Mouse (Mus musculus): ENCODE data around the gene Cisd1. TPM values are rescaled to one million over a fixed set of nuclear protein-coding genes. Genes with fewer than 3 reads are reported as not detected.
A peak's percentile ranks its signal among the peaks of the same experiment; 100 is the strongest.

Gene Cisd1
- polyA plus RNA-seq, 1 experiment from 2014 or later: 217 TPM

DNA sequence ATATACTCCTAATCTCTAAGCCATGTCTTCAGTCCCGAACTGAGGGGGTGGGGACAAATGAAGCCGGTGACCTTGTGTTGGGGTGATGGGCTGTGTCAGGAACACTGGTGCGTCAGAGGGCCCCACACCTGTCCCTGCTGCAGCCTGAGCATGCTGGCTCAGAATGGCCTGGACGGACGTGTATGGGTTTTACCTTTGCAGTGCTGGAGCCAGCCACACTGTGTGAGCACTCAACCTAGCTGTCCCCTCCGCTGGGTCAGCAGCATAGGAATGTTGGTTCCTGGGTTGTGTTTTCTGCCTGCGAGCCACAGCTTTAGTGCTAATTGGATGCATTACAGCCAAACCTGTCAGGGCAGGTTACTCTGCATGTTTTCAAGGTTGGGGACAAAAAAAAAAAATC is 18.6 kb downstream of the Cisd1 start:
- no peak overlapping the region for H3K4me2 ChIP-seq (ENCODE audit: low read length)
- no peak overlapping the region for H3K9ac ChIP-seq (ENCODE audit: low read length)
- no peaks in the 10 kb centered on the region for H3K27me3 ChIP-seq (ENCODE audit: control insufficient read depth, insufficient read depth, low read length)
- no peak for ATAC-seq (ENCODE audit: insufficient number of reproducible peaks, insufficient read depth, low FRiP score, low read depth)
- peaks cover 25% of the 10 kb centered on the region for H3K36me3 ChIP-seq (ENCODE audit: control insufficient read depth, insufficient read depth, low read length)
- no peaks in the 10 kb centered on the region for H3K4me1 ChIP-seq (ENCODE audit: control insufficient read depth in 2 of 2, insufficient read depth in 2 of 2, low read length in 2 of 2)
- no peak overlapping the region for H3K27ac ChIP-seq (replicated peaks in 1 of 2; ENCODE audit: control insufficient read depth in 1 of 2, insufficient read depth in 1 of 2, low read depth in 2 of 2, low read length in 2 of 2)
- H3K4me3 ChIP-seq (ENCODE audit: control insufficient read depth in 1 of 2, insufficient read depth in 1 of 2, low read depth in 1 of 2, low read length in 2 of 2): no peak overlapping the region
- 62% methylated on average over 7 of the region's 7 CpGs for WGBS
- H3K9me3 ChIP-seq (ENCODE audit: control insufficient read depth, low read length): no peaks in the 10 kb centered on the region

DNA sequence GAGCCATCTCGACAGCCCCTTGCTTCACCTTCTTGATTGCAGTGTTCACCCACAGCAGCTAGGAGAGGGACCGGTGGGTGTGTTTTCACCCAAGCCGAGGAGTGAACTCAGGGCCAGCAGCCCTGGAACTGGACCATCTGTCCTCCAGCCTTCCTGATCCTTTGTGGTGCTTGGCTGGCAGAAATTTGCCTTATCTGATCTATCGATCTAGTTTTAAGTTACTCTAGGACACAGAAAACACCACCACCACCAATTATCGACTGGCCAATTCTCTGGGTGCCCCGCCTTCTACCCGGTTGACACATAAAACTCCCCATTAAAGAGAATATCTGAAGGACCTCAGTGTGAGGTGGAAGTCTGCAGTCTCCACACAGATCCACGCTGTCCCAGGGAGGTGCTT is 21.1 kb downstream of the Cisd1 start:
- H3K27me3 ChIP-seq (ENCODE audit: control insufficient read depth, insufficient read depth, low read length): no peaks in the 10 kb centered on the region
- H3K36me3 ChIP-seq (ENCODE audit: control insufficient read depth, insufficient read depth, low read length): peaks cover under 1% of the 10 kb centered on the region; the same call in 1 of the 2 replicates
- H3K9ac ChIP-seq (ENCODE audit: low read length): no peak overlapping the region
- WGBS: 80% methylated on average over 8 of the region's 8 CpGs
- no peaks in the 10 kb centered on the region for H3K4me1 ChIP-seq (ENCODE audit: control insufficient read depth in 2 of 2, insufficient read depth in 2 of 2, low read length in 2 of 2)
- H3K27ac ChIP-seq (replicated peaks in 1 of 2; ENCODE audit: control insufficient read depth in 1 of 2, insufficient read depth in 1 of 2, low read depth in 2 of 2, low read length in 2 of 2): no peak overlapping the region
- no peak overlapping the region for H3K4me3 ChIP-seq (ENCODE audit: control insufficient read depth in 1 of 2, insufficient read depth in 1 of 2, low read depth in 1 of 2, low read length in 2 of 2)
- no peak for ATAC-seq (ENCODE audit: insufficient number of reproducible peaks, insufficient read depth, low FRiP score, low read depth)
- no peak overlapping the region for H3K4me2 ChIP-seq (ENCODE audit: low read length)
- H3K9me3 ChIP-seq (ENCODE audit: control insufficient read depth, low read length): no peaks in the 10 kb centered on the region

DNA sequence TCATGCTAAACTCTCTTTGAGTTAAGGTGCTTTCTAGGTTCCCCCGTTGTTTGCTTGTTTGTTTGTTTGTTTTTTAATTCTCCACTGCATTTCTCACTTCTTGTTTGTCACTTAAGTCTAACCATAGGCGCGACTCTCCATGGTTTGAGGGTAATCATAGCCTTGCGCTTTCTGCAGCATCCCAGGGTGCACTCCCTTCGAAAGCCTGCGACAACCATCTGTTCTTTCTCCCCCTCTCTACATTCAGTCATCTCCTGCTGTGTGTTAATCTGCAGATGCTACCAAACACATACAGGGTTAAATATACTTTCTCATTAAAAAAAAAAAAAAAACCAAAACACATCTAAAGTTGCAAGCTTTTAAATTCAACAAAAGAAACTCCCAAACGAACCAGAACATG is 28.3 kb downstream of the Cisd1 start:
- Histone ChIP-seq H3K27ac (replicated peaks in 1 of 2; ENCODE audit: control insufficient read depth in 1 of 2, insufficient read depth in 1 of 2, low read depth in 2 of 2, low read length in 2 of 2) (no peak overlapping the region), H3K4me2 (ENCODE audit: low read length) (no peak overlapping the region), H3K4me3 (ENCODE audit: control insufficient read depth in 1 of 2, insufficient read depth in 1 of 2, low read depth in 1 of 2, low read length in 2 of 2) (no peak overlapping the region), H3K9ac (ENCODE audit: low read length) (no peak overlapping the region), H3K36me3 (ENCODE audit: control insufficient read depth, insufficient read depth, low read length) (no peaks in the 10 kb centered on the region), H3K9me3 (ENCODE audit: control insufficient read depth, low read length) (no peaks in the 10 kb centered on the region), H3K4me1 (ENCODE audit: control insufficient read depth in 2 of 2, insufficient read depth in 2 of 2, low read length in 2 of 2) (no peaks in the 10 kb centered on the region), H3K27me3 (ENCODE audit: control insufficient read depth, insufficient read depth, low read length) (no peaks in the 10 kb centered on the region)
- 56% methylated on average over 7 of the region's 7 CpGs for WGBS
- no peak for ATAC-seq (ENCODE audit: insufficient number of reproducible peaks, insufficient read depth, low FRiP score, low read depth)

DNA sequence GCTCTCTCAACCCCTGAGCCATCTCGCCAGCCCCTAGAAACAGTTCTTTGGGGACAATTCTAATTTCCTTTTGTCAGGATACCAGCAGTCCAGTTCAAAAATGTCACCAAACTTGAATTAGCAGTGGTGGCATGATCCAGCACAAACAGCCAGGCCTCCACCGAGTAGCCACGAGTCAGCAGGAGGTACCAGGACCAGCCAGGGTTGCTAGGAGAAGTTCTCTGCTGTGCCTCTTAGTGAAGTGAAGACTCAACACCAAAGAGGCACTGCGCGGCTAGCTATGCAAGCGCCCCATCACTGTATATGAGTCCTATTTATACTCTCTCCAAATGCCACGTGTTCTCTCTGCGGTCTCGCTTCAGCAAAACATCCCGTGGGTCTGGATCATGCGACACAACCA is 28.7 kb downstream of the Cisd1 start:
- Histone ChIP-seq H3K4me1 (ENCODE audit: control insufficient read depth in 2 of 2, insufficient read depth in 2 of 2, low read length in 2 of 2) (no peaks in the 10 kb centered on the region), H3K4me3 (ENCODE audit: control insufficient read depth in 1 of 2, insufficient read depth in 1 of 2, low read depth in 1 of 2, low read length in 2 of 2) (no peak overlapping the region), H3K27ac (replicated peaks in 1 of 2; ENCODE audit: control insufficient read depth in 1 of 2, insufficient read depth in 1 of 2, low read depth in 2 of 2, low read length in 2 of 2) (no peak overlapping the region), H3K36me3 (ENCODE audit: control insufficient read depth, insufficient read depth, low read length) (no peaks in the 10 kb centered on the region), H3K27me3 (ENCODE audit: control insufficient read depth, insufficient read depth, low read length) (no peaks in the 10 kb centered on the region), H3K4me2 (ENCODE audit: low read length) (no peak overlapping the region), H3K9me3 (ENCODE audit: control insufficient read depth, low read length) (no peaks in the 10 kb centered on the region), H3K9ac (ENCODE audit: low read length) (no peak overlapping the region)
- ATAC-seq (ENCODE audit: insufficient number of reproducible peaks, insufficient read depth, low FRiP score, low read depth): no peak
- WGBS: 65% methylated on average over 11 of the region's 11 CpGs

DNA sequence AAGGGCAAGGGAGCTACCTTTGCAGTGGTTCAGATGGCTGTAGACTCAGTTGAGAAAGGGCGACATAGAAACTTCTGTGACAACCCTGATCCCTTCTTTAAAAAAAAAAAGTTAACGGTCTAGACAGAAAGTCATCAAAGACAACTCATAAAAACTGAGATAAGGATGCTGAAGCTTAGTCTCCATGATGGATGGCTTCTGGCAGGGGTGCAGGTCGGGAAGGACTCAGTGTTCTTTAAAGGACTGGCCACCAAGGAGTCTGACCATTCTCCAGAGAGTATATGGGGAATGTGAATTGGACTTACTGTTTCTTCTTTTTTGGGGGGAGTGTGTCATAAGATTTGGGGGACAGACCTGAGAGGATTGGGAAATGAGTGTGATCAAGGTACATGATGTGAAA is 30.2 kb downstream of the Cisd1 start:
- 72% methylated on average over 3 of the region's 3 CpGs for WGBS
- no peaks in the 10 kb centered on the region for H3K9me3 ChIP-seq (ENCODE audit: control insufficient read depth, low read length)
- no peaks in the 10 kb centered on the region for H3K4me1 ChIP-seq (ENCODE audit: control insufficient read depth in 2 of 2, insufficient read depth in 2 of 2, low read length in 2 of 2)
- H3K4me3 ChIP-seq (ENCODE audit: control insufficient read depth in 1 of 2, insufficient read depth in 1 of 2, low read depth in 1 of 2, low read length in 2 of 2): no peak overlapping the region
- no peak overlapping the region for H3K27ac ChIP-seq (replicated peaks in 1 of 2; ENCODE audit: control insufficient read depth in 1 of 2, insufficient read depth in 1 of 2, low read depth in 2 of 2, low read length in 2 of 2)
- no peaks in the 10 kb centered on the region for H3K36me3 ChIP-seq (ENCODE audit: control insufficient read depth, insufficient read depth, low read length)
- H3K27me3 ChIP-seq (ENCODE audit: control insufficient read depth, insufficient read depth, low read length): no peaks in the 10 kb centered on the region
- no peak for ATAC-seq (ENCODE audit: insufficient number of reproducible peaks, insufficient read depth, low FRiP score, low read depth)
- no peak overlapping the region for H3K4me2 ChIP-seq (ENCODE audit: low read length)
- H3K9ac ChIP-seq (ENCODE audit: low read length): no peak overlapping the region

DNA sequence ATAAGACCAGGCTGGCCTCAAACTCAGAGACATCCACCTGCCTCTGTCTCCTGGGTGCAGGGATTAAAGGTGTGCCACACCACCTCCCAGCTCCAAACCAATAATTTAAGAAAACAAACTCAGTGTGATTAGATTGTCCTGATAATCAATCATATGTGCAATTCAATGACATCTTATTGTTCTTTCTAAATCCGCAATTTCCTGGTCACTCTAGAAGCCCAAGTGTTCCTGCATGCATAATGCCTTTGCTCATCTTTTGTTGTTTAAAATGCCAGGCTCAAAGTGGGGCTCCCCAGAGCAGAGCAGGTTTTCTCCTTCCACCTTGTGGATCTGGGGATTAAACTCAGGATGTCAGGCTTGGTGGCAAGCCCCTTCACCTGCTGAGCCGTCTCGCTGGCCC is 34.5 kb downstream of the Cisd1 start:
- no peak overlapping the region for H3K9ac ChIP-seq (ENCODE audit: low read length)
- H3K4me2 ChIP-seq (ENCODE audit: low read length): no peak overlapping the region
- no peaks in the 10 kb centered on the region for H3K9me3 ChIP-seq (ENCODE audit: control insufficient read depth, low read length)
- no peak overlapping the region for H3K27ac ChIP-seq (replicated peaks in 1 of 2; ENCODE audit: control insufficient read depth in 1 of 2, insufficient read depth in 1 of 2, low read depth in 2 of 2, low read length in 2 of 2)
- H3K27me3 ChIP-seq (ENCODE audit: control insufficient read depth, insufficient read depth, low read length): no peaks in the 10 kb centered on the region
- H3K36me3 ChIP-seq (ENCODE audit: control insufficient read depth, insufficient read depth, low read length): no peaks in the 10 kb centered on the region
- H3K4me3 ChIP-seq (ENCODE audit: control insufficient read depth in 1 of 2, insufficient read depth in 1 of 2, low read depth in 1 of 2, low read length in 2 of 2): no peak overlapping the region
- H3K4me1 ChIP-seq (ENCODE audit: control insufficient read depth in 2 of 2, insufficient read depth in 2 of 2, low read length in 2 of 2): no peaks in the 10 kb centered on the region
- ATAC-seq (ENCODE audit: insufficient number of reproducible peaks, insufficient read depth, low FRiP score, low read depth): no peak
- 61% methylated on average over 3 of the region's 3 CpGs for WGBS

DNA sequence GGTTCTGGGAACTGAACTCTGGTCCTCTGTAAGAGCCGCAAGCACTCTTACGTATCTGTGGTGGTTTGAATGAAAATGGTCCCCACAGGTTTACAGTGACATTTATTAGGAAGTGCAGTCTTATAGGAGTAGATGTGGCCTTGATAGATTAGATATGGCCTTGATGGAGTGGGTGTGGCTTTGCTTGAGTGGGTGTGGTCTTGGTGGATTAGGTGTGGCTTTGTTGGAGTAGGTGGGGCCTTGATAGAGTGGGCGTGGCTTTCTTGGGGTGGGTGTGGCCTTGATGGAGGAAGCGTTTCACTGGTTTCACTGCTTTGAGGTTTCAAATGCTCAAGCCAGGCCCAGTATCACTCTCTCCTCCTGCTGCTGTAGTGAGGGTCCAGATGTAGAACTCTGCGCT is 36.6 kb downstream of the Cisd1 start:
- Histone ChIP-seq H3K4me3 (ENCODE audit: control insufficient read depth in 1 of 2, insufficient read depth in 1 of 2, low read depth in 1 of 2, low read length in 2 of 2) (no peak overlapping the region), H3K9me3 (ENCODE audit: control insufficient read depth, low read length) (no peaks in the 10 kb centered on the region), H3K4me1 (ENCODE audit: control insufficient read depth in 2 of 2, insufficient read depth in 2 of 2, low read length in 2 of 2) (no peaks in the 10 kb centered on the region), H3K36me3 (ENCODE audit: control insufficient read depth, insufficient read depth, low read length) (no peaks in the 10 kb centered on the region), H3K27ac (replicated peaks in 1 of 2; ENCODE audit: control insufficient read depth in 1 of 2, insufficient read depth in 1 of 2, low read depth in 2 of 2, low read length in 2 of 2) (no peak overlapping the region), H3K27me3 (ENCODE audit: control insufficient read depth, insufficient read depth, low read length) (no peaks in the 10 kb centered on the region), H3K4me2 (ENCODE audit: low read length) (no peak overlapping the region), H3K9ac (ENCODE audit: low read length) (no peak overlapping the region)
- ATAC-seq (ENCODE audit: insufficient number of reproducible peaks, insufficient read depth, low FRiP score, low read depth): no peak
- WGBS: 89% methylated on average over 5 of the region's 5 CpGs

DNA sequence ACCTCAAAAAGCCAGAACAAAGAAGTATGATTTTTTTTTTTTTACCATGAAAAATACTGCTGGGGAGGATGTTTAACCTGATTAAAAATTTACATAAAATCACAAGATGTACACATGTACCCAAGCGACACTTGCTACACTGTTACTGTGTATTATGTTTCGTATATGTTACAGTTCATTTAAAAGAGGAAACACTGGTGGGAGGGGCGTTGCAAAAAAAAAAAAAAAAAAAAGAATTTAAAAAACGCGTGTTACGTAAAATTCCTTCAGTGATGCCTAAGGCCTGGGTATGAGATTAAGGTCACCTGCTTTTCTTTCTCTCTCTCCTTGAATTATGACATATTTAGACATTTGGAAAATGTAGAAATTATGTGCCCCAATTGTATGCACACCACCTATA is 38.0 kb downstream of the Cisd1 start:
- ATAC-seq (ENCODE audit: insufficient number of reproducible peaks, insufficient read depth, low FRiP score, low read depth): no peak
- H3K4me1 ChIP-seq (ENCODE audit: control insufficient read depth in 2 of 2, insufficient read depth in 2 of 2, low read length in 2 of 2): no peaks in the 10 kb centered on the region
- no peaks in the 10 kb centered on the region for H3K9me3 ChIP-seq (ENCODE audit: control insufficient read depth, low read length)
- no peak overlapping the region for H3K4me3 ChIP-seq (ENCODE audit: control insufficient read depth in 1 of 2, insufficient read depth in 1 of 2, low read depth in 1 of 2, low read length in 2 of 2)
- no peak overlapping the region for H3K27ac ChIP-seq (replicated peaks in 1 of 2; ENCODE audit: control insufficient read depth in 1 of 2, insufficient read depth in 1 of 2, low read depth in 2 of 2, low read length in 2 of 2)
- H3K36me3 ChIP-seq (ENCODE audit: control insufficient read depth, insufficient read depth, low read length): no peaks in the 10 kb centered on the region
- WGBS: 64% methylated on average over 6 of the region's 6 CpGs
- H3K27me3 ChIP-seq (ENCODE audit: control insufficient read depth, insufficient read depth, low read length): no peaks in the 10 kb centered on the region
- no peak overlapping the region for H3K9ac ChIP-seq (ENCODE audit: low read length)
- peak overlapping the region; percentile 59 for H3K4me2 ChIP-seq (ENCODE audit: low read length)

All from heart, embryonic 14.5 days (tissue).